Mouse (Mus musculus): Measurements from ENCODE around the gene Syp. TPM values are rescaled to one million over a fixed set of nuclear protein-coding genes. Genes with fewer than 3 reads are reported as not detected.

Syp gene
- polyA plus RNA-seq (2014; fragmentation: Nextera tagmentation; extraction: Ambion mirVana): 0.56 and 0.61 TPM in 2 replicates

GRCm38 (mm10) chrX:7638401-7639091 lies at the start of gene Syp:
Gene Syp (plus strand): TSS chrX:7638471.
- H3K4me3 ChIP-seq (ENCODE audit: low read depth, low read length): peak within 1 kb of the TSS; percentile 20
- WGBS: 15% methylated on average over 30 of the region's 42 CpGs
- H3K4me1 ChIP-seq (ENCODE audit: control insufficient read depth, insufficient read depth, low read length): no peaks in the 10 kb centered on the region
- ATAC-seq (ENCODE audit: insufficient number of reproducible peaks, low FRiP score, low TSS enrichment, low read depth) (peak; percentile 75; the same call in 1 of the 2 replicates), DNase-seq (ENCODE audit: low spot score) (peak; percentile 89)
- H3K4me2 ChIP-seq (ENCODE audit: low read depth, severe bottlenecking): peak within 1 kb of the TSS; percentile 36
- no peak within 1 kb of the TSS for H3K9ac ChIP-seq (ENCODE audit: low read length)
- peaks cover 6% of the 10 kb centered on the region; the same call in 1 of the 2 replicates for H3K27me3 ChIP-seq (ENCODE audit: control insufficient read depth, insufficient read depth, low read length)
- H3K36me3 ChIP-seq (ENCODE audit: control insufficient read depth, insufficient read depth, low read length): no peaks in the 10 kb centered on the region
- H3K27ac ChIP-seq (replicated peaks; ENCODE audit: low read depth, low read length): no peak within 1 kb of the TSS
- H3K9me3 ChIP-seq (ENCODE audit: control insufficient read depth, low read length): no peaks in the 10 kb centered on the region

DNA sequence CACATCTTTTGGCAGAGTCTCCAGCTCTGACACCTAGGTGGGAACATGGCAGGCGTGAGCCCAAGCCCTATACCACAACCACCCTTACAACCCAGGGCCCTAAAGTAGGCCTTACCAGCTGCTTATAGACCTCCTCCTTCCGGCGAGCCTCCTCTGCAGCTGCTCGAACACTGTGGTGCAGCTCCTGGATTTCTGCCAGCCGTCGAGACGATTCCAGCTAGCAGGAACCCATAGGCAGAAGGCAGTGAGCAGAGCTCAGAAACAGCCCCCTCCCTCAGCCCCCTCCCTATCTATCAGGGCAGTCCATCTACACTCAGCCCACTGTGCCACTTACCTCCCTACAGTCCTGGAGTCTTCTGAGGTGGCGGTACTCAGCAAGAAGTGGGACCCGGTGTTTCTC lies 42.9 kb upstream of the Syp start:
- H3K36me3 ChIP-seq (ENCODE audit: control insufficient read depth, insufficient read depth, low read length): no peaks in the 10 kb centered on the region
- no peak overlapping the region for H3K27ac ChIP-seq (replicated peaks; ENCODE audit: low read depth, low read length)
- 94% methylated on average over 9 of the region's 9 CpGs for WGBS
- DNase-seq (ENCODE audit: low spot score) (no peak), ATAC-seq (ENCODE audit: insufficient number of reproducible peaks, low FRiP score, low TSS enrichment, low read depth) (no peak)
- H3K27me3 ChIP-seq (ENCODE audit: control insufficient read depth, insufficient read depth, low read length): no peaks in the 10 kb centered on the region
- no peaks in the 10 kb centered on the region for H3K4me1 ChIP-seq (ENCODE audit: control insufficient read depth, insufficient read depth, low read length)
- H3K9me3 ChIP-seq (ENCODE audit: control insufficient read depth, low read length): no peaks in the 10 kb centered on the region
- H3K9ac ChIP-seq (ENCODE audit: low read length): no peak overlapping the region
- H3K4me2 ChIP-seq (ENCODE audit: low read depth, severe bottlenecking): no peak overlapping the region
- no peak overlapping the region for H3K4me3 ChIP-seq (ENCODE audit: low read depth, low read length)

DNA sequence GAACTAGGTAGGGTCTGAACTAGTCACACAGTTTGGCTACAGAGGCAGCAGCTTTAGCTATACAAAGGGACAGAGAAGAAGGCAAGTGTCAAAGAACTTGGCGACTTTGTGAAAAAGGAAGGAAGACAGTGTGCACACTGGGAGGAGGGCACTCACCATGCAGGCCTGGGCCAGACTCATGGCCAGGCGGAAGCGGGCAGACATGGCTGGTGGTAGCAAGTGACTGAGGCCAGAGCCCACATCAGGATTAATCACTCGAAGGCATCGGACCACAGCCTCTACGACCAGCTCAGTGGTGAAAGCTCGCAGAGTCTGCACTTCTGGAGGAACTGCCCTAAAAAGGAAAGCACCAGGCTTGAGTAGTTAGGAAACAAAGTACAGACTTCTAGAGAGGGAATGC lies 34.3 kb upstream of the Syp start:
- WGBS: 95% methylated on average over 7 of the region's 7 CpGs
- Histone ChIP-seq H3K4me3 (ENCODE audit: low read depth, low read length) (no peak overlapping the region), H3K36me3 (ENCODE audit: control insufficient read depth, insufficient read depth, low read length) (no peaks in the 10 kb centered on the region), H3K9me3 (ENCODE audit: control insufficient read depth, low read length) (no peaks in the 10 kb centered on the region), H3K4me1 (ENCODE audit: control insufficient read depth, insufficient read depth, low read length) (no peaks in the 10 kb centered on the region), H3K27ac (replicated peaks; ENCODE audit: low read depth, low read length) (no peak overlapping the region), H3K4me2 (ENCODE audit: low read depth, severe bottlenecking) (no peak overlapping the region; the same call in 1 of the 2 replicates), H3K9ac (ENCODE audit: low read length) (no peak overlapping the region), H3K27me3 (ENCODE audit: control insufficient read depth, insufficient read depth, low read length) (no peaks in the 10 kb centered on the region)
- ATAC-seq (ENCODE audit: insufficient number of reproducible peaks, low FRiP score, low TSS enrichment, low read depth) (no peak), DNase-seq (ENCODE audit: low spot score) (no peak)

GRCm38 (mm10) chrX:7604879-7605574 lies 33.2 kb upstream of the Syp start, which contains the start of gene Ccdc22:
Gene Ccdc22 (minus strand): TSS chrX:7605517.
- Histone ChIP-seq H3K27me3 (ENCODE audit: control insufficient read depth, insufficient read depth, low read length) (peaks cover 3% of the 10 kb centered on the region; the same call in 1 of the 2 replicates), H3K9me3 (ENCODE audit: control insufficient read depth, low read length) (no peaks in the 10 kb centered on the region), H3K4me2 (ENCODE audit: low read depth, severe bottlenecking) (peak within 1 kb of the TSS; percentile 29), H3K4me1 (ENCODE audit: control insufficient read depth, insufficient read depth, low read length) (no peaks in the 10 kb centered on the region), H3K27ac (replicated peaks; ENCODE audit: low read depth, low read length) (no peak within 1 kb of the TSS), H3K4me3 (ENCODE audit: low read depth, low read length) (peak within 1 kb of the TSS; percentile 37), H3K9ac (ENCODE audit: low read length) (peak within 1 kb of the TSS; percentile 41; the same call in 1 of the 2 replicates), H3K36me3 (ENCODE audit: control insufficient read depth, insufficient read depth, low read length) (no peaks in the 10 kb centered on the region)
- peak; percentile 84 for DNase-seq (ENCODE audit: low spot score)
- peak; percentile 91 for ATAC-seq (ENCODE audit: insufficient number of reproducible peaks, low FRiP score, low TSS enrichment, low read depth)
- 21% methylated on average over 28 of the region's 28 CpGs for WGBS

- WGBS: 44% methylated on average over 8 of the region's 8 CpGs
- no peak overlapping the region for H3K27ac ChIP-seq (replicated peaks; ENCODE audit: low read depth, low read length)
- H3K27me3 ChIP-seq (ENCODE audit: control insufficient read depth, insufficient read depth, low read length): peaks cover 4% of the 10 kb centered on the region; the same call in 1 of the 2 replicates
- no peak overlapping the region for H3K9ac ChIP-seq (ENCODE audit: low read length)
- ATAC-seq (ENCODE audit: insufficient number of reproducible peaks, low FRiP score, low TSS enrichment, low read depth) (0 out of 2 replicates have a peak, but pooled peaks have one; percentile 21), DNase-seq (ENCODE audit: low spot score) (no peak)
- no peak overlapping the region; the same call in 1 of the 2 replicates for H3K4me3 ChIP-seq (ENCODE audit: low read depth, low read length)
- H3K9me3 ChIP-seq (ENCODE audit: control insufficient read depth, low read length): no peaks in the 10 kb centered on the region
- no peak overlapping the region for H3K4me2 ChIP-seq (ENCODE audit: low read depth, severe bottlenecking)
- H3K4me1 ChIP-seq (ENCODE audit: control insufficient read depth, insufficient read depth, low read length): no peaks in the 10 kb centered on the region
- no peaks in the 10 kb centered on the region for H3K36me3 ChIP-seq (ENCODE audit: control insufficient read depth, insufficient read depth, low read length)
Observed at GRCm38 (mm10) chrX:7605575-7605941, 32.7 kb upstream of the Syp start.

GRCm38 (mm10) chrX:7606783-7607182 lies 31.5 kb upstream of the Syp start, which contains the start of gene Cacna1f:
Gene Cacna1f (plus strand): TSS chrX:7607083.
- Histone ChIP-seq H3K36me3 (ENCODE audit: control insufficient read depth, insufficient read depth, low read length) (no peaks in the 10 kb centered on the region), H3K27me3 (ENCODE audit: control insufficient read depth, insufficient read depth, low read length) (peaks cover 4% of the 10 kb centered on the region; the same call in 1 of the 2 replicates), H3K9ac (ENCODE audit: low read length) (no peak within 1 kb of the TSS), H3K27ac (replicated peaks; ENCODE audit: low read depth, low read length) (no peak within 1 kb of the TSS), H3K9me3 (ENCODE audit: control insufficient read depth, low read length) (no peaks in the 10 kb centered on the region), H3K4me2 (ENCODE audit: low read depth, severe bottlenecking) (no peak within 1 kb of the TSS), H3K4me3 (ENCODE audit: low read depth, low read length) (no peak within 1 kb of the TSS), H3K4me1 (ENCODE audit: control insufficient read depth, insufficient read depth, low read length) (no peaks in the 10 kb centered on the region)
- 65% methylated on average over 6 of the region's 6 CpGs for WGBS
- no peak for ATAC-seq (ENCODE audit: insufficient number of reproducible peaks, low FRiP score, low TSS enrichment, low read depth)
- no peak for DNase-seq (ENCODE audit: low spot score)

DNA sequence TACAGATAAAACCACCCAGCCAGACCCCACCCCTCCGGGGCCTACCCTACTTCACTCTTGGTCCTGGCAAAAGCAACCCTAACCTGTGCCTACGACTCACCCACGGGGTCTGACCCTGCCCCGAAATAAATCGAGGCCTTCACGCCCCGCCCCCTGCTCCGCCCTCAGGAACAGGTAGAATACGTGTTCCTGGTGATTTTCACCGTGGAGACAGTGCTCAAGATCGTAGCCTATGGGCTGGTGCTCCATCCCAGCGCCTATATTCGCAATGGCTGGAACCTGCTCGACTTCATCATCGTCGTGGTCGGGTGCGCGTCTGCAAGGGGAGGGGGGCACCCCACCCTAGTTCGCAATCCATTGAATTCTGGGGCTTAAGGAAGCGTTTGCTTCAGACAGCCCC lies 28.2 kb upstream of the Syp start:
- Histone ChIP-seq H3K4me2 (ENCODE audit: low read depth, severe bottlenecking) (peak overlapping the region; percentile 57), H3K4me1 (ENCODE audit: control insufficient read depth, insufficient read depth, low read length) (no peaks in the 10 kb centered on the region), H3K27ac (replicated peaks; ENCODE audit: low read depth, low read length) (no peak overlapping the region), H3K9me3 (ENCODE audit: control insufficient read depth, low read length) (no peaks in the 10 kb centered on the region), H3K9ac (ENCODE audit: low read length) (no peak overlapping the region), H3K27me3 (ENCODE audit: control insufficient read depth, insufficient read depth, low read length) (peaks cover 4% of the 10 kb centered on the region; the same call in 1 of the 2 replicates), H3K36me3 (ENCODE audit: control insufficient read depth, insufficient read depth, low read length) (no peaks in the 10 kb centered on the region), H3K4me3 (ENCODE audit: low read depth, low read length) (peak overlapping the region; percentile 17)
- ATAC-seq (ENCODE audit: insufficient number of reproducible peaks, low FRiP score, low TSS enrichment, low read depth) (no peak), DNase-seq (ENCODE audit: low spot score) (peak; percentile 21)
- WGBS: 26% methylated on average over 21 of the region's 21 CpGs

DNA sequence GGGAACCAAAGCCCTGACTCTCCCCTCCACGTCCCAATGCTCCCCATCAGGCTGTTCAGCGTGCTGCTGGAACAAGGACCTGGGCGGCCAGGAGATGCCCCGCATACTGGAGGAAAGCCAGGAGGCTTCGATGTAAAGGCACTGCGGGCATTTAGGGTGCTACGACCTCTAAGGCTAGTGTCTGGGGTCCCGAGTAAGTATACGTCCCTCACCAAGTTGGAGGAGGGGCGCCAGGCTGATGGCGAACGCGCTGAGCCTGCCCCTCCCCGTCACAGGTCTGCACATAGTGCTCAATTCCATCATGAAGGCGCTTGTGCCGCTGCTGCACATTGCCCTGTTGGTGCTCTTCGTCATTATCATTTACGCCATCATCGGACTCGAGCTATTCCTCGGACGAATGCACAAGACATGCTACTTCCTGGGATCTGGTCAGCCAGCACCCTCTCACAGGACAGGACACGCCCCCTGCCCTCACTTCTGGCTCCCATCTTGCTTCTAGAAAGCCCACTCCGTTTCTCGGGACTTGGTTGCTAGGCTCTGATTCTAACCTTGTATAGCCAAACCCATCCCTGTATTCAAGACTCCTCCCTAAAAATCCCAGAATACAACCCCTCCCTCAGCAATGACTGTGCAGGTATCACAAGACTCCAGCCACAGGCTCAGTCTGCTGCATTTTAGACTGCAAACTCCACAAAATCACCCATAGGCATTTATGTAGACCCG lies 27.6 kb upstream of the Syp start:
- H3K9ac ChIP-seq (ENCODE audit: low read length): no peak overlapping the region
- no peak overlapping the region for H3K27ac ChIP-seq (replicated peaks; ENCODE audit: low read depth, low read length)
- H3K4me2 ChIP-seq (ENCODE audit: low read depth, severe bottlenecking): peak overlapping the region; percentile 57
- peaks cover 4% of the 10 kb centered on the region; the same call in 1 of the 2 replicates for H3K27me3 ChIP-seq (ENCODE audit: control insufficient read depth, insufficient read depth, low read length)
- no peak for ATAC-seq (ENCODE audit: insufficient number of reproducible peaks, low FRiP score, low TSS enrichment, low read depth)
- DNase-seq (ENCODE audit: low spot score): peak; percentile 21
- no peaks in the 10 kb centered on the region for H3K9me3 ChIP-seq (ENCODE audit: control insufficient read depth, low read length)
- 22% methylated on average over 26 of the region's 26 CpGs for WGBS
- H3K4me1 ChIP-seq (ENCODE audit: control insufficient read depth, insufficient read depth, low read length): no peaks in the 10 kb centered on the region
- H3K36me3 ChIP-seq (ENCODE audit: control insufficient read depth, insufficient read depth, low read length): no peaks in the 10 kb centered on the region
- peak overlapping the region; percentile 17 for H3K4me3 ChIP-seq (ENCODE audit: low read depth, low read length)
